Mouse (Mus musculus) neural tube, embryonic 14.5 days (tissue): Measurements from ENCODE around the gene Frem3. TPM values are rescaled to one million over a fixed set of nuclear protein-coding genes. Genes with fewer than 3 reads are reported as not detected.

Source experiments
- ATAC-seq: fragments of 200-750 bp; cut with Nextera tagmentation; 2 replicates; pipeline ENCODE4 v1.8.0; 2017; ENCODE audit warnings: low read depth, mild to moderate bottlenecking, moderate TSS enrichment, moderate library complexity
- H3K27ac ChIP-seq: fragments of 300-500 bp; sonication (generic); 2 replicates; pipeline ENCODE4 v1.5.1; 2014; ENCODE audit warnings: low read depth, mild to moderate bottlenecking, control low read depth, low read length, moderate library complexity, mixed read lengths
- H3K27me3 ChIP-seq: fragments of 300-500 bp; sonication (generic); 2 replicates; pipeline ENCODE4 v1.6.1; 2014; ENCODE audit warnings: low read length; ENCODE audit not compliant: control insufficient read depth, insufficient read depth
- H3K36me3 ChIP-seq: fragments of 300-500 bp; sonication (generic); 2 replicates; pipeline ENCODE4 v1.6.1; 2014; ENCODE audit warnings: low read length, mixed read lengths; ENCODE audit not compliant: control insufficient read depth, insufficient read depth
- H3K4me1 ChIP-seq: fragments of 300-500 bp; sonication (generic); 2 replicates; pipeline ENCODE4 v1.6.1; 2014; ENCODE audit warnings: low read length; ENCODE audit not compliant: control insufficient read depth, insufficient read depth
- H3K4me2 ChIP-seq: fragments of 300-500 bp; sonication (generic); 2 replicates; pipeline ENCODE4 v1.6.1; 2014; ENCODE audit warnings: mild to moderate bottlenecking, low read depth, low read length, control low read depth
- H3K4me3 ChIP-seq: fragments of 300-500 bp; sonication (generic); 2 replicates; pipeline ENCODE4 v1.5.1; 2014; ENCODE audit warnings: low read depth, low read length, control low read depth, mixed read lengths
- H3K9ac ChIP-seq: fragments of 300-500 bp; sonication (generic); replicated peaks from 2 replicates; pipeline ENCODE4 v1.6.1; 2014; ENCODE audit warnings: low read depth, mild to moderate bottlenecking, control low read depth, low read length, mixed read lengths
- H3K9me3 ChIP-seq: fragments of 300-500 bp; sonication (generic); 2 replicates; pipeline ENCODE4 v1.6.1; 2016; ENCODE audit warnings: low read length; ENCODE audit not compliant: control insufficient read depth
- WGBS: fragments of 180-500 bp; shearing (Covaris S2); extraction: QIAGEN DNeasy Blood & Tissue Kit; methylation state at CpG from one replicate; pipeline ENCODE4 v1.1.7; 2014; 5-methylcytosine and 5-hydroxymethylcytosine counted together
- polyA plus RNA-seq: library from polyadenylated mRNA; unstranded; fragments of >200 nt; fragmentation: Nextera tagmentation; extraction: Ambion mirVana; gene quantifications from 2 replicates; pipeline ENCODE4 v1.2.1, GENCODE M21; 2014

Frem3 gene
- polyA plus RNA-seq, 1 experiment from 2014 or later, result 0.71 TPM

DNA sequence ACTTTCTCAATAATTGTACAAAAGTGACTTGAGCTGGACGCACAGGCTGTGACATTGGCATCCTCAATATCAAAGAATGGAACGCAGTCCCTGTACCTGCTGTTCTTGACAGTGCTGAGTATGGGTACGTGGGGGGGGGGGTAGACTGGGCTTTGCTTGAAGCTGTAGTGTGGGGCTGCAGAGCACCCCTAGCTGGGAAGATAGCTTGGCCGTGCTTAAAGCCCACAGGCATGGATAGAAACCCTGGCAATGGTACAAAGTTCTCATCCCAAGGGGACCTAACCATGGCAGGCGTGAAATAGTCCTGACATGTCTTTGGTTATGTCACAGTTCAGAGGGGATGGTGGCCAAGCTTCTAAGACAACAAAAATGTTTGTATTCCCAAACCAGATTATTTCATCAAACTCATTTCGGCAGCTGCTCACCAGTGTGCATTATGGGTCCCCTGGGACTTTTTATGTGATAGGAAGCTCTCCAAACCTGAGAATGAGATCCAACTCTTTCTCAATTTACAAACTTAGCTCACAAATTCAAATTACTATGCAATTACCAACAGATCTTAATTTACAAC lies 10.2 kb upstream of the Frem3 start:
- H3K9me3 ChIP-seq, result no peaks in the 10 kb centered on the region
- no peak overlapping the region for H3K27ac ChIP-seq
- peak; percentile 49 for ATAC-seq
- H3K27me3 ChIP-seq, result no peaks in the 10 kb centered on the region
- no peaks in the 10 kb centered on the region for H3K36me3 ChIP-seq
- H3K4me1 ChIP-seq, result no peaks in the 10 kb centered on the region
- WGBS, result 67% methylated on average over 6 of the region's 6 CpGs
- no peak overlapping the region for H3K9ac ChIP-seq
- no peak overlapping the region for H3K4me3 ChIP-seq
- no peak overlapping the region for H3K4me2 ChIP-seq

DNA sequence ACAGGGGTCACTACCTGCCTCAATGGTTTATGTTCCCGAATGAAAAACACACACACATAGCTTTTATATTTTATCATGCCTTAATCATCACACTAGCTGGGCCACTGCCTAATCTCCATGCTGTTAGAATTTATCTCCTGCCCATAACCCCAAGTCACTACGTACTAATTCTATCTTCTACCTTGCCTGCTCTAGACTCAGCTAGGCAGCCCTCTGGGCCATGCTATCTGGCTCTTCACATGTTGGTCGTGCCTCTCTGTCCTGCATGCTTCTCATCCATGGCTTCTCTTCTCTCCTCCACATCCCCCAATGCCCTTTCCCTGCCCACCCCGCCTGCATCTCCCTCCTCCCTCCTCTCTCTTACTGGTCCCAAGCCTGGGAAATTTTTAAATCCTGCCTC lies 9.0 kb upstream of the Frem3 start:
- Histone ChIP-seq H3K9me3 (no peaks in the 10 kb centered on the region), H3K4me3 (no peak overlapping the region), H3K4me1 (no peaks in the 10 kb centered on the region), H3K27ac (no peak overlapping the region), H3K9ac (no peak overlapping the region), H3K36me3 (no peaks in the 10 kb centered on the region), H3K4me2 (no peak overlapping the region), H3K27me3 (no peaks in the 10 kb centered on the region)
- ATAC-seq, result no peak
- 86% methylated on average over 4 of the region's 4 CpGs for WGBS

DNA sequence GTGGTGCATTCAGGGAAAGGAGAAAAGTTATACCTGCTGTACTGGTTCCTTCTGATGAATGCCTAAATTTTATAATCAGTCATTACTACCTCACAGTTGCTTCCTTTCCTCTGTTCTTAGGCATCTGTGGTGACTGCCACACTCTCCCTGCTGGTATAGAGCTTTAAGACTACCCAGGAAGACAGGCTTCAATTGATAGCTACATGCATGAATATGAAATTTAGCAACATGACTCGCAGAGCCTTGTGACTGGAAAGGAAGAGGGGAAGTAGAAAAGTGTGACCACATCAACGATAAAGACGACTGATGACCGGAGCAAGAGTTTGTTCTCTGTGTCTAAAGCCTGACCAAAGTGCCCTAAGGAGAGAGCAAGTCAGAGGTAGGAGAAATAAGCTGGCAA lies 3.8 kb upstream of the Frem3 start:
- H3K9me3 ChIP-seq, result no peaks in the 10 kb centered on the region
- H3K4me1 ChIP-seq, result peaks cover 8% of the 10 kb centered on the region
- H3K36me3 ChIP-seq, result no peaks in the 10 kb centered on the region
- H3K27ac ChIP-seq, result no peak overlapping the region
- ATAC-seq, result no peak
- H3K4me3 ChIP-seq, result no peak overlapping the region
- H3K27me3 ChIP-seq, result peaks cover 15% of the 10 kb centered on the region
- H3K4me2 ChIP-seq, result no peak overlapping the region
- WGBS, result 91% methylated on average over 4 of the region's 4 CpGs
- H3K9ac ChIP-seq, result no peak overlapping the region

DNA sequence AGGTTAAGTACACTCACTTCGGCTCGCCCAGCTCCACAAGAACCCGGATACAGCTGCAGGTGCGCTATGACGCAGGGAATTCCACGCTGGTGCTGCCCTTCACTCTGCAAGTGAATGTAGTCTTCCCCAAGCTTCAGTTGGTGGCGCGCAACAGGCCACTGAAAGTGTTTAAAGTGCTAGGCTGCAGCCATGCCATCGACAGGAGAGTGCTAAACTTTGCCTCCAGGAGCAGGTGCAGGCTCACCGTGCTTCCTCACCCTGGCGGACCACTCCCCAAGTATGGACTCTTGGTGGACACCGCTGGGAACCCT lies 516 bp downstream of the Frem3 start:
- peak; percentile 54; the same call in 1 of the 2 replicates for ATAC-seq

DNA sequence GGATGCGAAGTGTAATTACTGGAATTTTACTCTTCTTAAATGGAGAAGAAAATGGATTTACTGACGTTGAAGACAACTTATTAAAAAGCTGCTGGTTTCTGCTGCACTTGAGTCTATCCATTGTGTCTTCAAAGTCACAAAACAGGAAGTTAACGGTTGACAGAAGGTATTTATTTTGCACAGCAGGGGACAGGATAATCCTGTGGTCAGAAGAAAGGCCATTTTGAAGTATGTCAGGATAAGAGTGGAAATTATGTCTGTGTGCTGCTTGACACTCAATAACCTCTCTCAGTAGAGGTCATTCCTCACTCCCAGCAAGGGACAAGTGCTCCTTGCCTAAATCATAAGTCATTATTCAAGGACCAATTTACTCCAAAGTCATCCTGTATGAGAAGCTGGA lies 8.9 kb downstream of the Frem3 start:
- no peak overlapping the region for H3K27ac ChIP-seq
- 59% methylated on average over 3 of the region's 3 CpGs for WGBS
- H3K27me3 ChIP-seq, result no peaks in the 10 kb centered on the region
- H3K4me2 ChIP-seq, result no peak overlapping the region
- no peak overlapping the region for H3K4me3 ChIP-seq
- H3K9me3 ChIP-seq, result no peaks in the 10 kb centered on the region
- H3K9ac ChIP-seq, result no peak overlapping the region
- H3K36me3 ChIP-seq, result no peaks in the 10 kb centered on the region
- no peak for ATAC-seq
- no peaks in the 10 kb centered on the region for H3K4me1 ChIP-seq

More for the DNA sequence above, 516 bp downstream of the Frem3 start:
- Histone ChIP-seq H3K27ac (no peak overlapping the region), H3K4me1 (peaks cover 8% of the 10 kb centered on the region), H3K4me2 (peak overlapping the region; percentile 56), H3K36me3 (no peaks in the 10 kb centered on the region), H3K9ac (0 out of 2 replicates have a peak overlapping the region, but pooled peaks have one; percentile 25), H3K9me3 (no peaks in the 10 kb centered on the region), H3K4me3 (peak overlapping the region; percentile 31), H3K27me3 (peaks cover 18% of the 10 kb centered on the region)
- 7% methylated on average over 12 of the region's 12 CpGs for WGBS

DNA sequence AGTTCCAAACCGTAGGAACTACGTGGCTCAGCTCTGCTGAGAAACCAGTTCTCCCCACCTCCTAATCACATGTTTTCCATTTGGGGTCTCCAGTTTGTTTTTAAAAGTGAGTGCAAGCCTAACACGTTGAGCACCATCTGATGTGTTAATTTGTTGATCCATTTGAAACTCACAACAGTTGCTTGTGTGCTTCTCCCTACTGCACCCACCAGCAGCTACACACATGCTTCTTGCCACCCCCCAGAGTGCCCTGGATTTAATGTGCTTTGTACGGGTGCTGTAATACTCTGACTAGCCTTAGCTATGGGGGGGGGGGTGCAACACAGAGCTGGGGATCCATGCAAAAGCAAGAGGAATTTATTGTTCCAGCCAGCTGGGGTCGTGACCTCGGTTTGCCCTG lies 36.5 kb downstream of the Frem3 start:
- H3K4me2 ChIP-seq, result no peak overlapping the region
- no peak overlapping the region for H3K4me3 ChIP-seq
- H3K9ac ChIP-seq, result no peak overlapping the region
- H3K4me1 ChIP-seq, result no peaks in the 10 kb centered on the region
- H3K27ac ChIP-seq, result no peak overlapping the region
- no peaks in the 10 kb centered on the region for H3K9me3 ChIP-seq
- WGBS, result 70% methylated on average over 6 of the region's 6 CpGs
- no peak for ATAC-seq
- no peaks in the 10 kb centered on the region for H3K36me3 ChIP-seq
- no peaks in the 10 kb centered on the region for H3K27me3 ChIP-seq

DNA sequence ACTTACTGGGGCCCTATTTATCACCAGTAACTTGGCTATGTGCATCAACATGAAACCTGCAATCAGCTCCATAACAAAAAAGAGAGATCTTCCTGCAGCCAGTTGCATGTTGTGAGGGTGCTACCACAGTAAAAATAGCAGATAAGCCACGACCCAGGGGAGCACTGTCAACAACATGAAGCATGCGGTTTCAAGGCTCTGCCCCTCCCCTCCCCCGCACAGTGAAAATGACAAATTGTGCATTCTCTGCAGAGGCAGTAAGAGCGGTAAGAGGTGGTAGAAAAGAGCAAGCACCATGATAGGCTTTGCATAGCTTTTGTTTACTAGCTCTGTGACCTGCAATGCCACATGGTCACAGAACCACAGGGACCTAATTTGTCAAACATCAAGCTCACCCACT lies 46.8 kb downstream of the Frem3 start:
- Histone ChIP-seq H3K27ac (no peak overlapping the region), H3K4me3 (no peak overlapping the region), H3K9ac (no peak overlapping the region), H3K4me1 (no peaks in the 10 kb centered on the region), H3K27me3 (no peaks in the 10 kb centered on the region), H3K4me2 (no peak overlapping the region), H3K36me3 (no peaks in the 10 kb centered on the region), H3K9me3 (no peaks in the 10 kb centered on the region)
- ATAC-seq, result no peak
- 39% methylated on average over 4 of the region's 4 CpGs for WGBS

DNA sequence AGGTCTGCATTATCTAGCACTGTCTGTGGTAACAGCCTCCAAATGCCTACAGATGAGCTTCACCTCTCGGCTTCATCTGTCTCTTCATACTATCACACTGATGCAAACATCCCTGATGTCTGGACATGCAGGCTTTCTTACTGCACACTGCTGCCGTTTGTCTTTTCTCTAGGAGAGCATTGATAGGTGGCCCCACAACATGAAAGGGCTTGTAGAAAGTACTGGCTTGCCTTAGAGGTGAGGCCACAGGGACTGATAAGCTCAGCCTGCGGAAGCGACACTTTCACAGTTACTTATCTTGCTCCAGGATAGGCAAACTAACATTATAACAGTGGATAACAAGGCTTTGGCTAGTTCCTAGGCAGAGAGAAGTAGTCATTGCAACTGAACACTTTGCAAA lies 50.2 kb downstream of the Frem3 start:
- Histone ChIP-seq H3K27ac (no peak overlapping the region), H3K9me3 (no peaks in the 10 kb centered on the region), H3K4me3 (no peak overlapping the region), H3K27me3 (no peaks in the 10 kb centered on the region), H3K9ac (no peak overlapping the region), H3K4me1 (no peaks in the 10 kb centered on the region), H3K4me2 (no peak overlapping the region), H3K36me3 (no peaks in the 10 kb centered on the region)
- ATAC-seq, result no peak
- WGBS, result 93% methylated on average over 4 of the region's 4 CpGs

DNA sequence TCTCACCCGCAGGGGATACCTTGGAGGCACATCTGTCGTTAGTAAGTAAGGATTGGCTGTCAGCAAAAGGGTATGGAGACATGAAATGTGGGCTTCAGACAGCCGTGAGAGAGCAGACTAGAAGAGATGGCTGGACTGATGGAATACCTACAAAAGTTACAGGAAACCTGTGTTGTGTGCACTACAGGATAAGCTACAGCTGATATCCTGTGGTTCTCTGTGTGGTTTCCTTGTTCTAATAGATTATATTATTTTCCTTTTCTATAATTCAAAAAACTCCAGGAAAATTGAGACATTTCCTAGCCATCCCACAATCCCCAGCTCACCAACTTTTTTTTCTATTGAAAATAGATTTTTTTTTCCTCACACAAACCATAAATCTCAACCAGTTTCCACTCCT lies 52.6 kb downstream of the Frem3 start:
- 73% methylated on average over 3 of the region's 3 CpGs for WGBS
- ATAC-seq, result no peak
- Histone ChIP-seq H3K4me2 (no peak overlapping the region), H3K4me1 (no peaks in the 10 kb centered on the region), H3K27ac (no peak overlapping the region), H3K27me3 (no peaks in the 10 kb centered on the region), H3K4me3 (no peak overlapping the region), H3K9me3 (no peaks in the 10 kb centered on the region), H3K9ac (no peak overlapping the region), H3K36me3 (no peaks in the 10 kb centered on the region)
